Mouse (Mus musculus) MEL (cell line): ENCODE results near the gene Trpm3. TPM values are rescaled to one million over a fixed set of nuclear protein-coding genes. Genes with fewer than 3 reads are reported as not detected.

ENCODE experiments used
- DNase-seq: peaks from one replicate; pipeline ENCODE4 v3.0.0; 2011; ENCODE audit warnings: low read depth, low spot score
- H3K27ac ChIP-seq: 2 replicates; pipeline ENCODE4 v1.5.1; 2012; ENCODE audit warnings: low read depth, mild to moderate bottlenecking, control low read depth, low read length, moderate library complexity; ENCODE audit not compliant: control insufficient read depth
- H3K27me3 ChIP-seq, 2 experiments: fragments of 150-350 bp in 1 of 2; sonication (generic) in 1 of 2; 2 replicates each; pipeline ENCODE4 v1.6.1; 2012; ENCODE audit warnings: low read length in 2 of 2, mild to moderate bottlenecking in 2 of 2, improper control_type of control experiment in 1 of 2, moderate library complexity in 1 of 2; ENCODE audit not compliant: insufficient read depth in 2 of 2, control insufficient read depth in 1 of 2
- H3K36me3 ChIP-seq, 2 experiments: 2 replicates each; pipeline ENCODE4 v1.6.1; 2012 to 2014; ENCODE audit warnings: low read length in 2 of 2, improper control_type of control experiment in 1 of 2, inconsistent platforms in 1 of 2, mild to moderate bottlenecking in 1 of 2; ENCODE audit not compliant: insufficient read depth in 2 of 2, control insufficient read depth in 1 of 2
- H3K4me1 ChIP-seq, 2 experiments: fragments of 150-350 bp in 1 of 2; sonication (generic) in 1 of 2; 2 replicates each; pipeline ENCODE4 v1.6.1; 2012; ENCODE audit warnings: low read length in 2 of 2, improper control_type of control experiment in 1 of 2, mild to moderate bottlenecking in 1 of 2; ENCODE audit not compliant: insufficient read depth in 2 of 2, control insufficient read depth in 1 of 2
- H3K4me3 ChIP-seq, 2 experiments: fragments of 150-350 bp in 1 of 2; sonication (generic) in 1 of 2; 2 replicates each; pipeline ENCODE4 v1.5.1; 2012; ENCODE audit warnings: low read depth in 2 of 2, low read length in 2 of 2, mild to moderate bottlenecking in 2 of 2, moderate library complexity in 2 of 2, control low read depth in 1 of 2, improper control_type of control experiment in 1 of 2; ENCODE audit not compliant: control insufficient read depth in 1 of 2, insufficient read depth in 1 of 2
- H3K79me2 ChIP-seq: 2 replicates; pipeline ENCODE4 v1.6.1; 2012; ENCODE audit warnings: mild to moderate bottlenecking, low read length, moderate library complexity; ENCODE audit not compliant: control insufficient read depth, poor library complexity, insufficient read depth
- H3K9ac ChIP-seq: 2 replicates; pipeline ENCODE4 v1.6.1; 2012; ENCODE audit warnings: low read depth, mild to moderate bottlenecking, control low read depth, low read length, moderate library complexity; ENCODE audit not compliant: control insufficient read depth, poor library complexity, severe bottlenecking
- H3K9me3 ChIP-seq: fragments of 150-350 bp; sonication (generic); replicated peaks from 2 replicates; pipeline ENCODE4 v1.6.1; 2012; ENCODE audit warnings: mild to moderate bottlenecking, low read length, improper control_type of control experiment, moderate library complexity; ENCODE audit not compliant: insufficient read depth
- BHLHE40 ChIP-seq: IDR thresholded peaks from 2 replicates; pipeline ENCODE4 v1.6.1; 2012; ENCODE audit warnings: low read depth, mild to moderate bottlenecking, inconsistent platforms, low read length, improper control_type of control experiment, borderline replicate concordance
- CHD1 ChIP-seq: IDR thresholded peaks from 2 replicates; pipeline ENCODE4 v1.6.1; 2012; ENCODE audit warnings: low read depth, mild to moderate bottlenecking, inconsistent platforms, low read length, improper control_type of control experiment
- CTCF ChIP-seq, 3 experiments: IDR thresholded peaks in 2 of 3; conservative IDR thresholded peaks in 1 of 3; 2 replicates each; pipeline ENCODE4 v1.5.1; 2011 to 2012; ENCODE audit warnings: low read length in 3 of 3, low read depth in 2 of 3, mild to moderate bottlenecking in 2 of 3, improper control_type of control experiment in 1 of 3, inconsistent platforms in 1 of 3, mixed read lengths in 1 of 3, moderate library complexity in 1 of 3; ENCODE audit not compliant: control insufficient read depth in 1 of 3, insufficient read depth in 1 of 3, poor library complexity in 1 of 3, severe bottlenecking in 1 of 3
- E2F4 ChIP-seq: IDR thresholded peaks from 2 replicates; pipeline ENCODE4 v1.6.1; 2011; ENCODE audit warnings: low read depth, low read length, improper control_type of control experiment, borderline replicate concordance
- EP300 ChIP-seq, 2 experiments: IDR thresholded peaks; 2 replicates each; pipeline ENCODE4 v1.6.1; 2011; ENCODE audit warnings: improper control_type of control experiment in 2 of 2, low read length in 2 of 2, low read depth in 1 of 2, mild to moderate bottlenecking in 1 of 2
- HCFC1 ChIP-seq: IDR thresholded peaks from 2 replicates; pipeline ENCODE4 v1.6.1; 2012; ENCODE audit warnings: low read depth, mild to moderate bottlenecking, inconsistent platforms, low read length, improper control_type of control experiment, moderate library complexity
- JUND ChIP-seq: IDR thresholded peaks from 2 replicates; pipeline ENCODE4 v1.6.1; 2011; ENCODE audit warnings: low read depth, mild to moderate bottlenecking, improper control_type of control experiment, low read length
- KAT2A ChIP-seq: conservative IDR thresholded peaks from 2 replicates; pipeline ENCODE4 v1.6.1; 2012; ENCODE audit warnings: low read depth, low read length, improper control_type of control experiment, inconsistent platforms
- MAFK ChIP-seq: IDR thresholded peaks from 2 replicates; pipeline ENCODE4 v1.6.1; 2011; ENCODE audit warnings: low read depth, mild to moderate bottlenecking, low read length, improper control_type of control experiment, borderline replicate concordance
- MAX ChIP-seq: IDR thresholded peaks from 2 replicates; pipeline ENCODE4 v1.6.1; 2011; ENCODE audit warnings: low read length, improper control_type of control experiment
- NRF1 ChIP-seq: IDR thresholded peaks from 2 replicates; pipeline ENCODE4 v1.6.1; 2014; ENCODE audit warnings: low read depth, mild to moderate bottlenecking, inconsistent platforms, low read length, improper control_type of control experiment, moderate library complexity; ENCODE audit not compliant: poor library complexity, insufficient read depth, severe bottlenecking
- POLR2A ChIP-seq, 2 experiments: IDR thresholded peaks; 2 replicates each; pipeline ENCODE4 v1.6.1; 2011 to 2012; ENCODE audit warnings: low read length in 2 of 2, mild to moderate bottlenecking in 2 of 2, control low read depth in 1 of 2, improper control_type of control experiment in 1 of 2, low read depth in 1 of 2, moderate library complexity in 1 of 2; ENCODE audit not compliant: control insufficient read depth in 1 of 2, insufficient read depth in 1 of 2, poor library complexity in 1 of 2
- POLR2AphosphoS2 ChIP-seq: IDR thresholded peaks from 2 replicates; pipeline ENCODE4 v1.6.1; 2011; ENCODE audit warnings: low read length, improper control_type of control experiment
- POLR2AphosphoS5 ChIP-seq: IDR thresholded peaks from 2 replicates; pipeline ENCODE4 v1.6.1; 2012; ENCODE audit warnings: low read depth, borderline replicate concordance, mild to moderate bottlenecking, inconsistent platforms, low read length, moderate library complexity, mixed read lengths
- RCOR1 ChIP-seq: IDR thresholded peaks from 2 replicates; pipeline ENCODE4 v1.6.1; 2012; ENCODE audit warnings: low read depth, mild to moderate bottlenecking, inconsistent platforms, low read length, improper control_type of control experiment
- SIN3A ChIP-seq: IDR thresholded peaks from 2 replicates; pipeline ENCODE4 v1.6.1; 2012; ENCODE audit warnings: low read length, improper control_type of control experiment, inconsistent platforms
- SMC3 ChIP-seq: IDR thresholded peaks from 2 replicates; pipeline ENCODE4 v1.6.1; 2011; ENCODE audit warnings: low read depth, low read length, improper control_type of control experiment
- TCF12 ChIP-seq: IDR thresholded peaks from 2 replicates; pipeline ENCODE4 v1.6.1; 2014; ENCODE audit warnings: low read depth, mild to moderate bottlenecking, inconsistent platforms, low read length, improper control_type of control experiment, moderate library complexity
- USF1 ChIP-seq: IDR thresholded peaks from 2 replicates; pipeline ENCODE4 v1.6.1; 2014; ENCODE audit warnings: low read depth, mild to moderate bottlenecking, inconsistent platforms, low read length, improper control_type of control experiment, moderate library complexity
- ZC3H11A ChIP-seq: IDR thresholded peaks from 2 replicates; pipeline ENCODE4 v1.6.1; 2012; ENCODE audit warnings: low read depth, mild to moderate bottlenecking, inconsistent platforms, low read length, improper control_type of control experiment
- polyA plus RNA-seq, 2 experiments: library from polyadenylated mRNA; stranded (reverse) in 1 of 2; unstranded in 1 of 2; fragments of >175 nt in 1 of 2; fragments of >200 nt in 1 of 2; gene quantifications; 2 replicates each; pipeline versions ENCODE4 v1.2.1 to v1.2.4; 2012; ENCODE audit warnings: low replicate concordance in 2 of 2, low read depth in 1 of 2; ENCODE audit not compliant: insufficient read length in 2 of 2, insufficient read depth in 1 of 2, missing spikeins in 1 of 2
- total RNA-seq: library from RNA; depleted of rRNA; stranded (reverse); fragments of 300-350 nt; gene quantifications from 2 replicates; pipeline ENCODE4 v1.2.3, GENCODE M21; 2012

Trpm3 gene
- total and polyA plus RNA-seq, 3 experiments, result not detected

GRCm38 (mm10) chr19:22595246-22595645 lies 456.4 kb downstream of the Trpm3 start:
- no peaks in the 10 kb centered on the region for H3K4me1 ChIP-seq
- no peaks in the 10 kb centered on the region for H3K9me3 ChIP-seq
- no peak for TF ChIP-seq JUND
- no peak for TF ChIP-seq TCF12
- TF ChIP-seq EP300 (IDR thresholded peaks at IDR 0.05; ENCODE audit: low read depth in 1 of 2, low read length in 2 of 2), result no peak
- no peak for TF ChIP-seq E2F4
- no peak for TF ChIP-seq SIN3A
- no peak for TF ChIP-seq KAT2A
- TF ChIP-seq SMC3, result no peak
- no peak for TF ChIP-seq ZC3H11A
- no peak for TF ChIP-seq BHLHE40
- no peak for TF ChIP-seq MAX
- no peak for TF ChIP-seq RCOR1
- TF ChIP-seq MAFK, result no peak
- no peak for TF ChIP-seq USF1
- TF ChIP-seq POLR2A (IDR thresholded peaks at IDR 0.05; ENCODE audit: control insufficient read depth in 1 of 2, insufficient read depth in 1 of 2, low read depth in 1 of 2, low read length in 2 of 2, poor library complexity in 1 of 2), result no peak
- no peak for TF ChIP-seq POLR2AphosphoS5
- TF ChIP-seq CHD1, result no peak
- TF ChIP-seq HCFC1, result no peak
- TF ChIP-seq CTCF (IDR thresholded peaks at IDR 0.05 in 2 of 3, conservative IDR thresholded peaks at IDR 0.05 in 1 of 3; ENCODE audit: control insufficient read depth in 1 of 3, insufficient read depth in 1 of 3, low read depth in 2 of 3, low read length in 3 of 3, poor library complexity in 1 of 3, severe bottlenecking in 1 of 3), result no peak
- H3K9ac ChIP-seq, result no peak overlapping the region
- H3K79me2 ChIP-seq, result no peaks in the 10 kb centered on the region
- no peaks in the 10 kb centered on the region for H3K36me3 ChIP-seq
- DNase-seq, result no peak
- no peaks in the 10 kb centered on the region for H3K27me3 ChIP-seq
- H3K27ac ChIP-seq, result no peak overlapping the region
- no peak overlapping the region for H3K4me3 ChIP-seq

- Histone ChIP-seq H3K79me2 (no peaks in the 10 kb centered on the region), H3K4me1 (no peaks in the 10 kb centered on the region), H3K27me3 (no peaks in the 10 kb centered on the region), H3K9ac (no peak overlapping the region), H3K36me3 (no peaks in the 10 kb centered on the region), H3K9me3 (no peaks in the 10 kb centered on the region)
- no peak for DNase-seq
- no peak for TF ChIP-seq JUND
- no peak for TF ChIP-seq POLR2AphosphoS2
- TF ChIP-seq NRF1, result no peak
- no peak for TF ChIP-seq E2F4
- TF ChIP-seq POLR2AphosphoS5, result no peak
- TF ChIP-seq, all 39 proteins: peak for 0
- no peak overlapping the region for H3K27ac ChIP-seq
- H3K4me3 ChIP-seq, result no peak overlapping the region
Measured at GRCm38 (mm10) chr19:22596715-22597114, 457.9 kb downstream of the Trpm3 start.
